Mouse (Mus musculus) heart, adult 11 months (tissue): ENCODE data around the gene Reln.
A peak's percentile ranks its signal among the peaks of the same experiment; 100 is the strongest.

Experiments used
- DNase-seq: peaks from one replicate; pipeline ENCODE4 v3.0.0; 2022

Reln gene

DNA sequence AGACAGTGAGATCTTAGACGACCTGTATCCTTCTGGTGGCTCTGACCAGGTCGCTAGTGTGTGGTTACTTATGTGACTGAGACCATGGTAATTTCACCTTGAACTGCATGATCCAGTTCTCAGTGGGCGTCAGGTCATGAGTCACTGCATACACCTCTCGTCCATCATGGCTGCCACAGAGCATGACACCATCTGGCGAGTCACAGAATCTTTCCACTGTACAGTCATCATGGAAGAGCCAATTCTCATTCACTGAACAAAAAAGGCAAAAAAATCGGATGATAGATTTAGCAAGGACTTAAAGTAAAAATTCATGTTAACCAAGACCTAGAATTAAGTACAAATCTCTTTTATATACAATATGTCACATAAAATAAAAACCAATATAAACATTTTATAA, 424.2 kb downstream of the Reln start:
- peak; percentile 25 for DNase-seq

DNA sequence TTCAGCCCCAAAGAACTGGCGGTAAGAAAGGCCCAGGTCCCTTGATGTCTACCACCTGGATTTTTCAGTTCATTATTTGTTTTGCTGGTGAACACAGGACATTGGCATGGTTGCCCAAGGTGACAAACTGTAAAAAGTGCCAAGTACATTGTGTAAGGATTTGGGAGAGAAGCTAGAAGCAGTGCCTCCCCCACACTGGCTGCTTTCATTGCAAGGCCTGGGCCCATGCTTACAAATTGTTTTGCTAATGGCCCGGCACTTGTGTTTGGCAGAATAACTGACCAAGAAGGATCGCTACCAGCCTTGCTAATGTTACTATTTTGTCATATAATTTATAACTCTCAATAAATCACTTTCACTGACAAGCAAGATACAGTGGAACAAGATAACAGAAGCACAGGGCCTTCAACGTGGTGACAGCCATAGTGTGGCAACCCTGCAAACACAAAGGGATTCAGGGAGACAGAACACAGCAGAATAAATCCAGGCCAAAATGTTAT, 425.2 kb downstream of the Reln start:
- peak; percentile 40 for DNase-seq

DNA sequence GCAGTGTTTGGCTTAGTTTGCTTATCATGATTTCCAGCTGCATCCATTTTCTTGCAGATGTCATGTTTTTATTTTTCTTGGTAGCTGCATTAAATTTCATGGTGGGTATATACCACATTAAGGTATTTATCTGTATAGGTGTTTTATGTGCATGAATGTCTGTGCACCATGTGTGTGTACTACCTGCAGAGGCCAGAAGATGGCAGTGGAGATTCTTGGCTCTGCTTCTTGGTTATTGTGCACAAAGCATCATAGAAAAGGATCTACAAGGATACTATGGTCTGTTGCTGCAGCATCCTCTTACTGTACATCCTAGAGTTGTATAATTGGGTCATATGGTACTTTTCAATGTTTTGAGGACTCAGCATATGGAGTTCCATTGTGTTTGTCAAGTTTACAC, 428.5 kb downstream of the Reln start:
- no peak for DNase-seq

DNA sequence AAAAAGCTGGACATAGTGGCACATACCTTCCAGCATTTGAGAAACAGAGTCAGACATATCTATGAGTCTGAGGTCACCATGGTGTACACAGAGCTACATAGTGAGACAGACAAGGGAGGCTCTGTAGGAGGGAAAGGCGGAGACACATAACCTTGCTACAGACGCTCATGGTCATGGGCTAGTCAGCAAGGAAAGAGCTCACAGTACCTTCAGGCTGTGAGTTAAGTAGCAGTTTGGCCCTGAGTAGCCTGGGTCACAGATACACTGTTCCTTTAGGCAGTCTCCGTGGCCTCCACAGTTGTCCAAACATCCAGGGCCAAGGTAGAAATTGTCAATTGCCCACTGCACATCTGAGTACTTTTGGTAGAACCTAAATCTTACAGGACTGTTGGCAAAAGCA, 429.7 kb downstream of the Reln start:
- DNase-seq = peak; percentile 34

DNA sequence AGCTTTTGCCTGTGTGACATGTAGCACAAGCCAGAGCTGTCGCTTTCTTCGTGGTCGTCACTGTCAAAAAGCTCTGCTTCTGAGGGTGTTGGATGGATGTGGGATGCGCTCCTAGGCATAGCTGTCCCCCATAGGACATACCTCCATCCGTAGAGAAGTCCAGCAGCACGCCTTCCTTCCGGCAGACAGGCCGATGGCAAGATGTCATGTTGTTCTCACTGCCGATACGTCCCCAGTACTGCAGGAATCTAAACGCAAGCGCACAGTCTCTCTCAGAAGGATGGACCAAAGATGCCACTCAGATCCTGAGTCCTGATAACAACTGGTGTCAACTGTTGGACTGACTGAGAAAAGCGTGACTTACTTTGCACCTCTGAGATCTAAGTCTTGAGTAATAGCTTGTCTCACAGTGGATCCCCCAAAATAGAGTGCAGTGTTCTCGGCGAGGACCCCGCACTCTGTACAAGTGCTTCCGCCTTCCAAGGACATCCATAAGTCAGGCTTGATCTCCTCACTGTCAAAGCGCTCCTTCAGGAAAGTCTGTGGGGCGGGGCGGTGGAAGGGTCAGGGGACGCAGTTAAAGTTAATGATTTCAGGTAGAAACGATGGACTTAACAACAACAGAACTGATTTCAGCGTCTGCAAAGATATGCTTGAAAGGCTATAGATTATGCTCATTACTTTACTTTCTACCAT, 431.5 kb downstream of the Reln start:
- peak; percentile 55 for DNase-seq

DNA sequence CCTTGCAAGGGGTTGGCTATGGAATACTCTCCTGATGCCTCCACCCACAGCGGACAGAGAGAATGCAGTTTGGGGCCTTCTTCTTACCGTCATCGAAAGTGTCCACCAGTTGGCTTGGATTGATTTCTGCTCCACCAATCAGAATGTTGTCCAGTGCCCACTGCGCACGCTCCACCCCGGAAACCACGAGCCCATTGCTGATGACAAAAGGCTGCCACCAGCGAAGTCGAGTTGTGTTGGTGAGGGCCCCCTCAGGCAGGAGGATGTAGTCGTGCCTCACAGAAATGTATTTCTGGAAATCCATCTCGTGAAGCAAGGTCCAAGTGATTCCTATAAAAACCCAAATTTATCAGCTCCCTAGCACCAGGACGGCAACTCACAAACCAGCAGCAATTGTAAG, 433.8 kb downstream of the Reln start:
- peak; percentile 82 for DNase-seq

DNA sequence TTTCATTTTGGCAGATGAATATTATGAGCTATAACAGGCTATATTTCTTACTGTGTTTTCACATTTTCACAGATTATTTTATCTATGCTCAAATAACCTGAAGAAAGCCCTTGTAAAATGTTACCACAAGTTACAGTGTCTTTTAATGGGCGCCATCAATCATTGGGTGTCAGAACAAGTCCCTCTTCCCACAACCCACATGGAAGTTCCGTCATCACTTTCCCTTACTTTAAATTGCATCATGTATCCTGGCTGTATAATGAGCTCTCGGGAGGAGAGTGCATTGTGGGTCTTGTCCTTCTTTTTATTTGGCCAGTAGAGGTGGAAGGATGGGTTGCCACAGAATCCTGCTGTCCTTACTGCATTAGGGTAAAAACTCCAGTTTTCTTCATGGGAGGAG, 434.8 kb downstream of the Reln start:
- DNase-seq = peak; percentile 14

DNA sequence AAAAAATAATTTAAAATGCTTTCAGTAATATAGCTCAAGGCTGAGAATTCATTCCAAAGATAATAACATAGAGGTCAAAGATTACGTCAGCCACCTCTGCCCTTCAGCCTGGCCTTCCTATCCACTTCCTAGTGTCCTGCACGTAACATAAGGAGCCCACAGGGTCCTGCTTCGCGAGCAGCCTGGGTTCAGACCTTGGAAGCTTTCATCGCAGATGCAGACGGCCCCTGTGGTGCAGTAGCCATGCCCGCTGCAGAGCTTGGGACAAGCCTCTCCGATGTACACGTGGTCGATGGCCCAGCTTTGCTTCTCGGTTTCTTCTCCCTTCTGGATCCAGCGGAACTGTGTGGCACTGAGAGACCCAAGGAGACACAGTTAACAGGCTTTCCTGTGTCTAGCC, 443.1 kb downstream of the Reln start:
- peak; percentile 69 for DNase-seq

DNA sequence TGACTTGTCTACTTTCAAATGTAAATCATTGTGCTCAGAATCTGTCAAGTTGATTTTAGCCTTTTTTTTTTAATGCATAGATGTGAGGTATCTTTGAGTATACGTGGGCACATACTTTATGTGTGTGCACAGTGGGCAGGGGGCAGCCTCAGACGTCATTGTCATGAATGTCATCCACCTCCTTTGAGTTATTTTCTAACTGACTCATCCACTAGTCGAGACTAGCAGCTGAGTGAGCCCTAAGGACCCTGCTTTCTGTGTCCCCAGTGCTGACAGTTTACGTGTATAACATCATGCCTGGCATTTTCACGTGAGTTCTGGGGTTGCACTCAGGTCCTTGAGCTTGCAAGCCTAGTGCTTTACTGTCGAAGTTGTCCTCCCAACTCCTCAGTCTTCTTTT, 443.6 kb downstream of the Reln start:
- peak; percentile 61 for DNase-seq

DNA sequence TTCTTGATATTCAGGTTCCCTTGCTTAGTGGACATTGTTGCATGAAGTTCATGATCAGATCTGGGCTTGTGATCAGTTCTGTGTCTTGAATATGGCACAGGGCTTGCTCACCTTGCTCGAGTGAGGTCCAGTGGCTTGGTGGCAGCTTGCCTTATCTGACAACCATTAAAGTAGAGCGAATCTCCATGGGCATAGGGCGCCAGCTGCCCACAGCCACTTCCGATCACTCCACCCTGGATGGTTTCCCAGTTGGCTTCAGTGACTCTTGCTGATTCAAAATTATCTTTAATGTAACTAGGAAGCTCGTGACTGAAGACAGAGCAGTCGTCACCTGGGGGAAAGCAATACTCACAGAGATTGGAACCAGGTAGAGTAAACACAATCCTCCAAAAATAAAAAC, 445.6 kb downstream of the Reln start:
- DNase-seq = no peak

DNA sequence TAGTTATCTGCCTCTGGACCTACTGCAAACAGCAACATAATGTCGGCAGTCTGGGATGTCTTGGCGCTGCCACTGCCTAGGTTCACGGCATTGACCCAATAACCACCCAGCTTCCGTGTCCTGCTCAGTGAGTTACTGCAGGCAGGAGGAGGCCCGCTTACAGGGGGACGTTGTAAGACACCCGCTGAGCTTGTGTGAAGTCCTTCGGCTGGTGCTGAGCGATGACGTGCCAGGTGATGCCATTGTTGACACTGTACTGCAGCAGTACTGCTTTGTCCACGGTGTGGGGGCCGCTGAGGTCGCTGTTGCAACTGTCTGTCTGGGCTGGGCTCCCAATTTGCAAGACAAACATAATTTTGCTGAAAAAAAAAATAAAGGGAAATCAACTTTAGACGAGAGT, 447.9 kb downstream of the Reln start:
- DNase-seq = peak; percentile 83

DNA sequence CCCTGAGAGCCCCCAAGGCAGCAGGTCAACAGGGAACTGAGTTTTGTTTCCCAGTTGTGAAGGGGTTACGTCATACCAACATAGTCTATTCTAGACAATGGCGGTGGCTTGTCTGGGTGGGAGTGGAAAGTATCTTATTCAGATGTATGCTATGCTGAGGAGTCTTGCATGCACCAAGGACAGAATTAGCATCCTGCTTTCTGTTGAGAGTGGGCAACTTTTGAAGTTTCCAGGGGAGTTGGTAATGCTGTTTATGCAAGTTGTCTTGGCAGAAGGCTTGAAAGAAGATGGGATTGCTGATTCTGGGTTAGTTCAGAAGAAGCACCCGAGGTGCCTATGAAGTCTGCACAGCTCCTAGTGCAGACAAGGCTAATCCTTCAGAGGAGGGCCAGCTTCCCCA, 450.3 kb downstream of the Reln start:
- peak; percentile 37 for DNase-seq

DNA sequence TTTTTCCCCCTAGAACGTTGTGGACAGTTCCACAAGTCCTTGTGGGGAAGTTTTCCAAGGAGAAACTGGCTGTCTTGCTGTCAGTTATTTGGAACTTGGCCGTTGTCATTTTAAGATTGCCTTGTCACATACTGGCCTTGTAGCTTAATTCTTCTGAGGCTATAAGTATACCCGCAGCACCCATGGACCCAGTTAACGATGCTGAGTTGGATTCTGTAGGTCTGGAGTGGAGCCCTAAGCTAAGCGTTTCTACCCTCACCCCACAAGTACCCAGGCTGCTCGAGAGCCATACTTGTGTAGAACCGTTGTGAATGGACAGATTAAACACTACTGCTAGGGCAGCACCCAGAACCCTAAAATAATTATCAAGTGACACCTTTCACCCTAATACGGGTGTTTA, 477.8 kb downstream of the Reln start:
- no peak for DNase-seq

DNA sequence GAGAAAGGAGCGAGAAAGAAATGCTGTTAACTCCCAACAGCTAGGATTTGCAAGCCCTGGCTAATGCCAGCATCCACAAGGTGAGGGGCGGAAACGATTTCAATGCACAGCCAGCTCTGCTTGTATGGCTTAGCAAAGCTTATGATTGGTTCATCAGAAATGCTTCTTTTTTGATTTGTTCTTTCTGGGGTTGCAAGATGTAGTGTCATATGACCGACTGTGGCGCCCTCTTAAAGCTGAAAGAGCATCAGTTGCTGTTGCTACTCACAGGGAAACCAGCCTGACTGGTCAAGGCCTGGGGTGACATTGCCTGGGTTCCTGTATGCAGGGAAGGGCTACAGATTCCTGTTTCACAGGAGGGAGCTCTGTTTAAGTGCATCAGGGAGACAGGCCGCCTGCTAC, 478.2 kb downstream of the Reln start:
- no peak for DNase-seq

DNA sequence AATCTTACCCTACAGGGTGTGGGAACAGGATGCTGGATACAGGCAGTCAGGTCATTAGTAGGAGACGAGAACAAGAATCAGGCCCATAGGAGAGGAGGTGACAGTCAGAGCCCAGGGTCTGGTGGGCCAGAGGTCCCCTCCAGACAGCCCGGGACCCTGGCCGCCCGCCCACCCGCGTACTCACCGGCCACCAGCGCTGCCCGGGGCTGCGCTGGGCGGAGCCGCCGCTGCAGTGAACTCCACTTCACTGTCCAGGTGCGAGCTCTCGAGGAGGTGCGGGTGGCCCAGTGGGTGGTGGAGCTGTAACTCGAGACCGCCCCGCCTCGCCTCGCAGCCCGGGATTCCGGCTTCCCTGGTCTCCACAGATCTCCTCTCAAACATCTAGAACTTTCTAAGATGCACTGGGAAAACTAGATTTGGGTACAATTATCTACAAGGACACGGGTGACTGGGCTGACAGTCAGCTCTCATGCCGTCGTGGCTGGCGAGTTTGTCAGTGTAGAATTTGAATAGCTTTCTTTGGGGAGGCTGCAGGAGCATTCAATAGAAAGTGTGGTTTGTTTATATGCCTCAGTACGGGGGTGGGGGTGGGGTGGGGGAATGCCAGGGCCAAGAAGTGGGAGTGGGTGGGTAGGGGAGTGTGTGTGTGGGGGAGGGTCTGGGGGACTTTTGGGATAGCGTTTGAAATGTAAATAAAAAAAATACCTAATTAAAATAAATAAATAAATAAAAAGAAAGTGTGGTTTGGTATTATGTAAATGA, 479.0 kb downstream of the Reln start, which contains the start of gene Slc26a5:
TSS of gene Slc26a5 (minus strand) at position 259 of the 762 bp plus-strand sequence.
- DNase-seq = peak; percentile 78

DNA sequence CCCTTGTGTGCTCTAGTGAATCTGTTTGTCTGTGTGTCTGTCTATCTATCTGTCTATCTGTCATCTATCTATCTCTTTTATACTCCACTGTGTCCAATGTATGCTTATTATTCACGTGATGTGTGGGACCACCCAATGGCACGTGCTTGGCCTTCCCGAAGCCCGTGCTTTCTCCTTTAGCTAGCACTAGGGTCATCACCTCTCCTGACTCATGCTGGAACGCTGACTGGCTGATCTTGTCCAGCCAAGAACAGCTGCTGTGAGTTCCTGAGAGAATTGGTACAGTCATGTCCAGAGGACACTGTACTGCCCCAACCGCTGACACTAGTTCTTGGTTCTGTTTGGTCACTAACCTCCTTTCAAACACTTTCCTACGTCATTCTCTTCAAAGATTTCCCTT, 485.8 kb downstream of the Reln start:
- DNase-seq = peak; percentile 55

DNA sequence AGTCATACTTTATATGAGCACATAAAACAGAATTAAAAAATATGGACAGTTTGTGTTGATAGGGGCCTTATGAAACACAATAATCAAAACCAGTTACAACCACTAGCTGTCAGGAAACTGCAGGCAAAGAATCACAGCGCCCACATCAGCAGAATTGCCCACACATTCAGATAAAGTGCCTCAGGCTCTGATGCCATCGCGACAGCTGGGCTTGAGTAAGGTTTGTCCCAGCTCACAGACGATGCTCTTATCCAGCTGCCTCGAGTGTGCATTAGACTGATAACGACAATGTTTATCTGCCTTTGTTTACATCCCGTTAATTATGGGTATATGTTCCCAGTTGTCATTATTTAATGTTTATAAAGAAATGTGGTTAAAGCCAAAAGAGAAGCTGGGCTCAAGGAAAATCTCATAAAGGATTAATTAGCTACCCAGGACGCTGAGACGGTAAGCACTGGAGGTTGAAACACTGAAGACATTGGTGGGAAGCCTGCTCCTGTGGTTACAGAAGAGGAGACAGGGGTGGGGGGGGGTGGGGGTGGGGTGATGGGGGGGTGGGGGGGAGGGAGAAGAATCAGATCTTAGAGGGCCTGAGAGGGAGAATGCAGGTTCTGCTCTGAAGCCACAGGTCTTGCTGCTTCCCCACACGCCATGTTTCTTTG, 492.7 kb downstream of the Reln start:
- DNase-seq = peak; percentile 22

DNA sequence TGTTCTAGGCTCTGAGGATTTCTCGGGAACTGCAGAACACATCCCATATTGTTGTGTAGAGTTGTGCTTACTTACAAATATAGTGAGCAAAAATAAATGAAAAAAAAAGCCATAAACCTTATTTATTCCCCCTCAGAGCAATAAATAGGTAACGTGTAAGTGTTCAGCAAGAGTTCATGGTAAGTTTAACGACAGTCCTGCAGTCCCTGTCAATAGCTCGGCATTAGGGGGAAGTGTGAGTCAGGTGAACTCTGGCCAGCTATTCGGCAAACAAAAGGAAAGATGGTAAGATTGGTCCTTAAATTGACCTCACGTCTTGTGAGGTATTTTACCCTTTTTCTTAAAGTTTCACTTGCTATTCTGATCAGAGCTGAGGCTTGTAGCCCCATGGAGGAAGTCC, 497.1 kb downstream of the Reln start:
- DNase-seq = no peak

DNA sequence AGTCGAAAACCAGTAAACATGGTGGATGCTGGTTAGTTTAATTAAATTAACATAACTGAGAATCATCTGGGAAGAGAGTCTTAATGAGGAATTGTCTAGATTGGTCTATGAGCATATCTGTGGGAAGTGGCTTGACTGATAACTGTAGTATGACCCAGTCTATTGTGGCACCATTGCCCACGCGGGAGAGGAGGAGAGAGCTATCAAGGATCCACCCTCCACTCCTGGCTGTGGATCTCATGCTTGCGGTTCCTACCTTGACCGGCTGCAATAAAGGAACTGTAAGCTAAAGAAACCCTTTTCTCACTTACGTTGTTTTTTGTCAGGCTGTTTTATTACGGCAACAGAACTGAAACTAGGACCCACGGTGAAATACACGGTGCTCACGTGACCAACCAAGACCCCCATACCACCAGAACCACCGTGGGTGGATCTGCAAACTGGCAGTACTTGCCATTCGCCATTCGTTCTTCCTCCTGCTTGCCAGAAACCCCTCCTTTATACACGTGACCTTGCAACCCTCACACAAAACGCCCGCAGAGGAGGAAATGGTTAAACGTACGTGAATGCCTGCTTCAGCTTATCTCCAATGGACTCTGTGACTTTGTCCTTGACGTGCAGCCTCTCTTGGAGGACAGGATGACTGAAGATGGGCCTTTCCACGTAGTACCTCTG, 497.7 kb downstream of the Reln start:
- DNase-seq = no peak

DNA sequence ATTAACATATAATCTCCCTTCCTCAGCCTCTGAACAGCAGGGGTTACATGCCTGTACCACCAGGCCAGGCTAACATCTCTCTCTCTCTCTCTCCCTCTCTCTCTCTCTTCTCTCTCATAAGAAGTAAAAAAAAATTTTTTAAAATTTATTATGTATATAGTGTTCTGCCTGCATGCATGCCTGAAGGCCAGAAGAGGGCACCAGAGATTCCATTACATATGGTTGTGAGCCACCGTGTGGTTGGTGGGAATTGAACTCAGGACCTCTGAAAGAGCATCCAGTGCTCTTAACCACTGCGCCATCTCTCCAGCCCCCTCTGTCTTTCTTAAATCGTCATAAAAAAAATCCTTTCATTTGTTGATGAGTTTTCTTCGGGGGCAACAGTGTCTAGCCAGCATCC, 499.8 kb downstream of the Reln start:
- DNase-seq = peak; percentile 1
